Mouse (Mus musculus): Measurements from ENCODE around the gene Sik3. TPM values are rescaled to one million over a fixed set of nuclear protein-coding genes. Genes with fewer than 3 reads are reported as not detected.
"Not testable (repeated sequence)": the region's sequence is repeated elsewhere in the genome, so short reads cannot be mapped to it uniquely, and the experiment has no call there.

The Sik3 gene
- polyA plus RNA-seq, 1 experiment from 2014 or later: 13.4 TPM

- H3K9ac ChIP-seq (ENCODE audit: low read depth, low read length): no peak overlapping the region
- peaks cover 4% of the 10 kb centered on the region for H3K4me1 ChIP-seq (ENCODE audit: control insufficient read depth, insufficient read depth, low read length)
- H3K4me3 ChIP-seq (ENCODE audit: low read depth, low read length): no peak overlapping the region
- no peaks in the 10 kb centered on the region for H3K9me3 ChIP-seq (ENCODE audit: control insufficient read depth, low read length)
- no peaks in the 10 kb centered on the region for H3K27me3 ChIP-seq (replicated peaks; ENCODE audit: control insufficient read depth, insufficient read depth, low read length)
- no peak overlapping the region for H3K27ac ChIP-seq (replicated peaks; ENCODE audit: low read depth, low read length)
- ATAC-seq (ENCODE audit: low read depth): no peak
- WGBS: 53% methylated on average over 2 of the region's 2 CpGs
- peaks cover 21% of the 10 kb centered on the region; the same call in 1 of the 2 replicates for H3K36me3 ChIP-seq (ENCODE audit: control insufficient read depth, insufficient read depth, low read length)
- no peak for DNase-seq (ENCODE audit: low spot score)
- H3K4me2 ChIP-seq (ENCODE audit: low read depth, low read length): no peak overlapping the region
Observed at GRCm38 (mm10) chr9:46129241-46129640, 116.6 kb downstream of the Sik3 start.

GRCm38 (mm10) chr9:46132821-46133220, 120.2 kb downstream of the Sik3 start:
- H3K36me3 ChIP-seq (ENCODE audit: control insufficient read depth, insufficient read depth, low read length): 0 out of 2 replicates have a peak, but pooled peaks cover 13% of the 10 kb centered on the region

GRCm38 (mm10) chr9:46138831-46139230, 126.2 kb downstream of the Sik3 start:
- DNase-seq (ENCODE audit: low spot score) (no peak), ATAC-seq (ENCODE audit: low read depth) (no peak)
- no peak overlapping the region for H3K4me2 ChIP-seq (ENCODE audit: low read depth, low read length)
- no peak overlapping the region for H3K4me3 ChIP-seq (ENCODE audit: low read depth, low read length)
- H3K27ac ChIP-seq (replicated peaks; ENCODE audit: low read depth, low read length): no peak overlapping the region
- 0 out of 2 replicates have a peak, but pooled peaks cover 3% of the 10 kb centered on the region for H3K36me3 ChIP-seq (ENCODE audit: control insufficient read depth, insufficient read depth, low read length)
- H3K9ac ChIP-seq (ENCODE audit: low read depth, low read length): no peak overlapping the region
- WGBS: 58% methylated on average over 6 of the region's 6 CpGs
- no peaks in the 10 kb centered on the region for H3K4me1 ChIP-seq (ENCODE audit: control insufficient read depth, insufficient read depth, low read length)
- no peaks in the 10 kb centered on the region for H3K27me3 ChIP-seq (replicated peaks; ENCODE audit: control insufficient read depth, insufficient read depth, low read length)
- no peaks in the 10 kb centered on the region for H3K9me3 ChIP-seq (ENCODE audit: control insufficient read depth, low read length)

More at GRCm38 (mm10) chr9:46132821-46133220, 120.2 kb downstream of the Sik3 start:
- H3K4me1 ChIP-seq (ENCODE audit: control insufficient read depth, insufficient read depth, low read length); H3K27ac ChIP-seq (replicated peaks; ENCODE audit: low read depth, low read length); H3K9ac ChIP-seq (ENCODE audit: low read depth, low read length); H3K27me3 ChIP-seq (replicated peaks; ENCODE audit: control insufficient read depth, insufficient read depth, low read length); H3K4me3 ChIP-seq (ENCODE audit: low read depth, low read length); H3K9me3 ChIP-seq (ENCODE audit: control insufficient read depth, low read length); DNase-seq (ENCODE audit: low spot score); ATAC-seq (ENCODE audit: low read depth); H3K4me2 ChIP-seq (ENCODE audit: low read depth, low read length): not testable (repeated sequence)

- WGBS: 90% methylated on average over 1 of the region's 1 CpGs
- Histone ChIP-seq H3K4me3 (ENCODE audit: low read depth, low read length) (no peak overlapping the region), H3K4me1 (ENCODE audit: control insufficient read depth, insufficient read depth, low read length) (no peaks in the 10 kb centered on the region), H3K9ac (ENCODE audit: low read depth, low read length) (no peak overlapping the region), H3K36me3 (ENCODE audit: control insufficient read depth, insufficient read depth, low read length) (0 out of 2 replicates have a peak, but pooled peaks cover 3% of the 10 kb centered on the region), H3K4me2 (ENCODE audit: low read depth, low read length) (no peak overlapping the region), H3K9me3 (ENCODE audit: control insufficient read depth, low read length) (no peaks in the 10 kb centered on the region), H3K27ac (replicated peaks; ENCODE audit: low read depth, low read length) (no peak overlapping the region), H3K27me3 (replicated peaks; ENCODE audit: control insufficient read depth, insufficient read depth, low read length) (no peaks in the 10 kb centered on the region)
- DNase-seq (ENCODE audit: low spot score) (no peak), ATAC-seq (ENCODE audit: low read depth) (no peak)
Observed at GRCm38 (mm10) chr9:46140811-46141210, 128.2 kb downstream of the Sik3 start.

- 76% methylated on average over 1 of the region's 1 CpGs for WGBS
- no peak for ATAC-seq (ENCODE audit: low read depth)
- Histone ChIP-seq H3K4me1 (ENCODE audit: control insufficient read depth, insufficient read depth, low read length) (no peaks in the 10 kb centered on the region), H3K9ac (ENCODE audit: low read depth, low read length) (no peak overlapping the region), H3K27ac (replicated peaks; ENCODE audit: low read depth, low read length) (no peak overlapping the region), H3K36me3 (ENCODE audit: control insufficient read depth, insufficient read depth, low read length) (0 out of 2 replicates have a peak, but pooled peaks cover 3% of the 10 kb centered on the region), H3K27me3 (replicated peaks; ENCODE audit: control insufficient read depth, insufficient read depth, low read length) (no peaks in the 10 kb centered on the region), H3K4me3 (ENCODE audit: low read depth, low read length) (no peak overlapping the region), H3K9me3 (ENCODE audit: control insufficient read depth, low read length) (no peaks in the 10 kb centered on the region), H3K4me2 (ENCODE audit: low read depth, low read length) (no peak overlapping the region)
- no peak for DNase-seq (ENCODE audit: low spot score)
Observed at GRCm38 (mm10) chr9:46142031-46142430, 129.4 kb downstream of the Sik3 start.

GRCm38 (mm10) chr9:46142492-46142891, 129.9 kb downstream of the Sik3 start:
- H3K4me1 ChIP-seq (ENCODE audit: control insufficient read depth, insufficient read depth, low read length): no peaks in the 10 kb centered on the region
- no peak overlapping the region for H3K9ac ChIP-seq (ENCODE audit: low read depth, low read length)
- H3K9me3 ChIP-seq (ENCODE audit: control insufficient read depth, low read length): no peaks in the 10 kb centered on the region
- H3K27ac ChIP-seq (replicated peaks; ENCODE audit: low read depth, low read length): no peak overlapping the region
- H3K4me3 ChIP-seq (ENCODE audit: low read depth, low read length): no peak overlapping the region
- H3K36me3 ChIP-seq (ENCODE audit: control insufficient read depth, insufficient read depth, low read length): 0 out of 2 replicates have a peak, but pooled peaks cover 3% of the 10 kb centered on the region
- no peak for DNase-seq (ENCODE audit: low spot score)
- no peak overlapping the region for H3K4me2 ChIP-seq (ENCODE audit: low read depth, low read length)
- H3K27me3 ChIP-seq (replicated peaks; ENCODE audit: control insufficient read depth, insufficient read depth, low read length): no peaks in the 10 kb centered on the region
- no peak for ATAC-seq (ENCODE audit: low read depth)
- WGBS: 97% methylated on average over 1 of the region's 1 CpGs

GRCm38 (mm10) chr9:46144976-46145375, 132.4 kb downstream of the Sik3 start:
- Histone ChIP-seq H3K27ac (replicated peaks; ENCODE audit: low read depth, low read length) (no peak overlapping the region), H3K9ac (ENCODE audit: low read depth, low read length) (no peak overlapping the region), H3K4me2 (ENCODE audit: low read depth, low read length) (no peak overlapping the region), H3K4me1 (ENCODE audit: control insufficient read depth, insufficient read depth, low read length) (peaks cover 2% of the 10 kb centered on the region), H3K27me3 (replicated peaks; ENCODE audit: control insufficient read depth, insufficient read depth, low read length) (no peaks in the 10 kb centered on the region), H3K4me3 (ENCODE audit: low read depth, low read length) (no peak overlapping the region), H3K36me3 (ENCODE audit: control insufficient read depth, insufficient read depth, low read length) (0 out of 2 replicates have a peak, but pooled peaks cover 3% of the 10 kb centered on the region), H3K9me3 (ENCODE audit: control insufficient read depth, low read length) (no peaks in the 10 kb centered on the region)
- WGBS: 78% methylated on average over 6 of the region's 6 CpGs
- no peak for ATAC-seq (ENCODE audit: low read depth)
- DNase-seq (ENCODE audit: low spot score): no peak

- H3K36me3 ChIP-seq (ENCODE audit: control insufficient read depth, insufficient read depth, low read length): no peaks in the 10 kb centered on the region
- no peak for ATAC-seq (ENCODE audit: low read depth)
- H3K9ac ChIP-seq (ENCODE audit: low read depth, low read length): no peak overlapping the region
- no peak overlapping the region for H3K4me3 ChIP-seq (ENCODE audit: low read depth, low read length)
- no peak overlapping the region for H3K4me2 ChIP-seq (ENCODE audit: low read depth, low read length)
- H3K27me3 ChIP-seq (replicated peaks; ENCODE audit: control insufficient read depth, insufficient read depth, low read length): no peaks in the 10 kb centered on the region
- peak; percentile 48 for DNase-seq (ENCODE audit: low spot score)
- 35% methylated on average over 3 of the region's 3 CpGs for WGBS
- H3K4me1 ChIP-seq (ENCODE audit: control insufficient read depth, insufficient read depth, low read length): peaks cover 7% of the 10 kb centered on the region
- no peaks in the 10 kb centered on the region for H3K9me3 ChIP-seq (ENCODE audit: control insufficient read depth, low read length)
- H3K27ac ChIP-seq (replicated peaks; ENCODE audit: low read depth, low read length): no peak overlapping the region
Observed at GRCm38 (mm10) chr9:46146437-46146836, 133.8 kb downstream of the Sik3 start.

GRCm38 (mm10) chr9:46148723-46149122, 136.1 kb downstream of the Sik3 start:
- no peak overlapping the region for H3K4me2 ChIP-seq (ENCODE audit: low read depth, low read length)
- no peaks in the 10 kb centered on the region for H3K27me3 ChIP-seq (replicated peaks; ENCODE audit: control insufficient read depth, insufficient read depth, low read length)
- no peak overlapping the region for H3K27ac ChIP-seq (replicated peaks; ENCODE audit: low read depth, low read length)
- 93% methylated on average over 4 of the region's 4 CpGs for WGBS
- ATAC-seq (ENCODE audit: low read depth) (no peak), DNase-seq (ENCODE audit: low spot score) (no peak)
- peaks cover 10% of the 10 kb centered on the region for H3K4me1 ChIP-seq (ENCODE audit: control insufficient read depth, insufficient read depth, low read length)
- no peaks in the 10 kb centered on the region for H3K9me3 ChIP-seq (ENCODE audit: control insufficient read depth, low read length)
- no peak overlapping the region for H3K9ac ChIP-seq (ENCODE audit: low read depth, low read length)
- H3K4me3 ChIP-seq (ENCODE audit: low read depth, low read length): no peak overlapping the region
- no peaks in the 10 kb centered on the region for H3K36me3 ChIP-seq (ENCODE audit: control insufficient read depth, insufficient read depth, low read length)

Data from embryonic facial prominence, embryonic 14.5 days (tissue).